Mouse (Mus musculus) heart, embryonic 16.5 days (tissue): ENCODE data around the gene Asb12. TPM values are rescaled to one million over a fixed set of nuclear protein-coding genes. Genes with fewer than 3 reads are reported as not detected.

ENCODE experiments used
- ATAC-seq: fragments of 200-750 bp; cut with Nextera tagmentation; replicated peaks from 2 replicates; pipeline ENCODE4 v1.8.0; 2017; ENCODE audit warnings: moderate number of reproducible peaks; ENCODE audit not compliant: insufficient read depth, low FRiP score; ENCODE audit errors: extremely low read depth
- H3K27ac ChIP-seq: fragments of 300-500 bp; sonication (generic); 2 replicates; pipeline ENCODE4 v1.5.1; 2014; ENCODE audit warnings: mild to moderate bottlenecking, low read length, control low read depth, moderate library complexity
- H3K27me3 ChIP-seq: fragments of 300-500 bp; sonication (generic); 2 replicates; pipeline ENCODE4 v1.6.1; 2014; ENCODE audit warnings: low read length, mixed read lengths; ENCODE audit not compliant: control insufficient read depth, insufficient read depth
- H3K36me3 ChIP-seq: fragments of 300-500 bp; sonication (generic); 2 replicates; pipeline ENCODE4 v1.6.1; 2014; ENCODE audit not compliant: control insufficient read depth, insufficient read depth
- H3K4me1 ChIP-seq: fragments of 300-500 bp; sonication (generic); 2 replicates; pipeline ENCODE4 v1.6.1; 2014; ENCODE audit warnings: low read length, mixed read lengths; ENCODE audit not compliant: control insufficient read depth, insufficient read depth
- H3K4me2 ChIP-seq: fragments of 300-500 bp; sonication (generic); 2 replicates; pipeline ENCODE4 v1.6.1; 2014; ENCODE audit warnings: low read depth, mild to moderate bottlenecking, control low read depth, low read length
- H3K4me3 ChIP-seq: fragments of 300-500 bp; sonication (generic); 2 replicates; pipeline ENCODE4 v1.5.1; 2014; ENCODE audit warnings: mild to moderate bottlenecking, control low read depth, low read length
- H3K9ac ChIP-seq: fragments of 300-500 bp; sonication (generic); 2 replicates; pipeline ENCODE4 v1.6.1; 2014; ENCODE audit warnings: low read length, control low read depth
- H3K9me3 ChIP-seq: fragments of 300-500 bp; sonication (generic); replicated peaks from 2 replicates; pipeline ENCODE4 v1.6.1; 2016; ENCODE audit warnings: low read length; ENCODE audit not compliant: control insufficient read depth
- WGBS: fragments of 180-500 bp; shearing (Covaris S2); extraction: QIAGEN DNeasy Blood & Tissue Kit; methylation state at CpG from one replicate; pipeline ENCODE4 v1.1.7; 2014; 5-methylcytosine and 5-hydroxymethylcytosine counted together
- polyA plus RNA-seq: library from polyadenylated mRNA; unstranded; fragments of >200 nt; fragmentation: Nextera tagmentation; extraction: Ambion mirVana; gene quantifications from 2 replicates; pipeline ENCODE4 v1.2.1, GENCODE M21; 2015

The Asb12 gene
- polyA plus RNA-seq, 1 experiment from 2014 or later, result 3.8 TPM

DNA sequence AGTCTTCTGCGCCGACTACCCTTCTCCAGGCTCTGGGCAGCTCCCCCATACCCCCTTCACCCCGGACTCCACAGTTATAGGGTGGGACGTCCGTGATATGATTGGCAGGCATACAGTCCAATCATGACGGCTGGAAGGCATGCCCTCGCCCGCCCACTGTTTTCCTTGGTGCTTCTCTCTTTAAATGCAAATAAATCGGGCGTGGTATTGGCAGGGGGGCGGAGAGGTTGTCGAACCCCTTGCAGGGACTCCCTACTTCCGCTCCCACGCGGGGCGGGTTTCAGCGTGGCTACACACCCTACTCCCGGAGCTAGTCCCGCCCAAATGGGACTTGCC is 113.0 kb downstream of the Asb12 start, which contains the start of gene Amer1:
Gene Amer1, minus strand, starts transcription at position 97 of the 336 bp plus-strand sequence.
- no peaks in the 10 kb centered on the region for H3K27me3 ChIP-seq
- no peaks in the 10 kb centered on the region for H3K36me3 ChIP-seq
- H3K4me2 ChIP-seq, result peak within 1 kb of the TSS; percentile 69
- ATAC-seq, result peak; percentile 92
- WGBS, result 9% methylated on average over 19 of the region's 19 CpGs
- peak within 1 kb of the TSS; percentile 92 for H3K27ac ChIP-seq
- H3K9me3 ChIP-seq, result no peaks in the 10 kb centered on the region
- peak within 1 kb of the TSS; percentile 67 for H3K4me3 ChIP-seq
- peaks cover 12% of the 10 kb centered on the region for H3K4me1 ChIP-seq
- H3K9ac ChIP-seq, result peak within 1 kb of the TSS; percentile 74

GRCm38 (mm10) chrX:95443898-95444775 is 113.7 kb downstream of the Asb12 start:
- peak overlapping the region; percentile 92 for H3K27ac ChIP-seq
- H3K27me3 ChIP-seq, result no peaks in the 10 kb centered on the region
- ATAC-seq, result peak; percentile 62
- no peaks in the 10 kb centered on the region for H3K36me3 ChIP-seq
- H3K4me3 ChIP-seq, result peak overlapping the region; percentile 67
- no peaks in the 10 kb centered on the region for H3K9me3 ChIP-seq
- peak overlapping the region; percentile 69 for H3K4me2 ChIP-seq
- peak overlapping the region; percentile 74 for H3K9ac ChIP-seq
- H3K4me1 ChIP-seq, result peaks cover 12% of the 10 kb centered on the region
- WGBS, result 13% methylated on average over 42 of the region's 42 CpGs

- ATAC-seq, result no peak
- Histone ChIP-seq H3K4me2 (peak overlapping the region; percentile 69), H3K9ac (peak overlapping the region; percentile 74), H3K27me3 (no peaks in the 10 kb centered on the region), H3K36me3 (no peaks in the 10 kb centered on the region), H3K27ac (peak overlapping the region; percentile 92), H3K4me1 (peaks cover 12% of the 10 kb centered on the region), H3K9me3 (no peaks in the 10 kb centered on the region), H3K4me3 (peak overlapping the region; percentile 67)
- WGBS, result 19% methylated on average over 12 of the region's 12 CpGs
Observed at GRCm38 (mm10) chrX:95443390-95443789, 114.4 kb downstream of the Asb12 start.

DNA sequence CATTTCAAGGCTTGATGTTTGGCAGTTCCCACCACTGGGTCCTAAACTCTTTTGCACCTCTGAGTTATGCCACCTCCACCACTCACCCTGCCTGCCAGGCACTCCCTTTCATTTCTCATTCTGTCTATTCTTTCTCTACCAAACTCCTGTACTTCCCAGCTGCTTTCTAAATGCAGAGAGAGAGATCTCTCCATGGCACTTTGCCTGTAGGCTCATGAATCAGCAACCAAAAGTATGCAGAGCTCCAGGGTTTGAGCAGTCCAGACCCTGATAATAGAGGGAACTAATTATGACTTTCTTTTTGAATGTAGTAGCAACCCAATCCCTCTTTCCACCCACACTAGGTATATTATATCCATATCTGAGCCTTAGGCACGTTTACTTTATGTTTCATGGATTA is 115.5 kb downstream of the Asb12 start:
- Histone ChIP-seq H3K4me2 (peak overlapping the region; percentile 69; the same call in 1 of the 2 replicates), H3K36me3 (no peaks in the 10 kb centered on the region), H3K9ac (no peak overlapping the region; the same call in 1 of the 2 replicates), H3K9me3 (no peaks in the 10 kb centered on the region), H3K4me1 (peaks cover 12% of the 10 kb centered on the region), H3K27me3 (no peaks in the 10 kb centered on the region), H3K27ac (peak overlapping the region; percentile 26; the same call in 1 of the 2 replicates), H3K4me3 (no peak overlapping the region)
- WGBS, result 36% methylated on average over 1 of the region's 1 CpGs
- ATAC-seq, result no peak

- H3K4me2 ChIP-seq, result no peak overlapping the region
- no peaks in the 10 kb centered on the region for H3K9me3 ChIP-seq
- no peak overlapping the region for H3K27ac ChIP-seq
- H3K4me1 ChIP-seq, result peaks cover 12% of the 10 kb centered on the region
- H3K4me3 ChIP-seq, result no peak overlapping the region
- no peaks in the 10 kb centered on the region for H3K36me3 ChIP-seq
- no peak for ATAC-seq
- no peaks in the 10 kb centered on the region for H3K27me3 ChIP-seq
- H3K9ac ChIP-seq, result no peak overlapping the region
Observed at GRCm38 (mm10) chrX:95441290-95441689, 116.5 kb downstream of the Asb12 start.

GRCm38 (mm10) chrX:95438491-95438890 is 119.3 kb downstream of the Asb12 start:
- Histone ChIP-seq H3K4me1 (peaks cover 10% of the 10 kb centered on the region), H3K4me3 (no peak overlapping the region), H3K9ac (no peak overlapping the region), H3K27ac (no peak overlapping the region), H3K36me3 (no peaks in the 10 kb centered on the region), H3K27me3 (no peaks in the 10 kb centered on the region), H3K9me3 (no peaks in the 10 kb centered on the region), H3K4me2 (no peak overlapping the region)
- 70% methylated on average over 4 of the region's 4 CpGs for WGBS
- ATAC-seq, result no peak

GRCm38 (mm10) chrX:95437236-95437635 is 120.6 kb downstream of the Asb12 start:
- Histone ChIP-seq H3K9ac (no peak overlapping the region), H3K27me3 (no peaks in the 10 kb centered on the region), H3K4me2 (no peak overlapping the region), H3K4me1 (peaks cover 6% of the 10 kb centered on the region), H3K4me3 (no peak overlapping the region), H3K9me3 (no peaks in the 10 kb centered on the region), H3K27ac (no peak overlapping the region), H3K36me3 (no peaks in the 10 kb centered on the region)
- no peak for ATAC-seq
- WGBS, result 68% methylated on average over 1 of the region's 1 CpGs

Other genes starting within 250 kb of the Asb12 start
- gene Amer1, start 113.1 kb downstream of the Asb12 start, polyA plus RNA-seq, result 5.8 and 5.9 TPM in 2 replicates
- gene Pfn5, start 117 bp upstream of the Asb12 start, polyA plus RNA-seq, result not detected in 2 replicates
- gene Zc4h2, start 100.5 kb upstream of the Asb12 start, polyA plus RNA-seq, result 6.6 and 7.0 TPM in 2 replicates
- 1.3 and 1.4 TPM in 2 replicates for gene Zc3h12b, start 153.7 kb upstream of the Asb12 start, polyA plus RNA-seq